ENCODE assay signal across 8 mouse cellular contexts in the genomic region with DNA sequence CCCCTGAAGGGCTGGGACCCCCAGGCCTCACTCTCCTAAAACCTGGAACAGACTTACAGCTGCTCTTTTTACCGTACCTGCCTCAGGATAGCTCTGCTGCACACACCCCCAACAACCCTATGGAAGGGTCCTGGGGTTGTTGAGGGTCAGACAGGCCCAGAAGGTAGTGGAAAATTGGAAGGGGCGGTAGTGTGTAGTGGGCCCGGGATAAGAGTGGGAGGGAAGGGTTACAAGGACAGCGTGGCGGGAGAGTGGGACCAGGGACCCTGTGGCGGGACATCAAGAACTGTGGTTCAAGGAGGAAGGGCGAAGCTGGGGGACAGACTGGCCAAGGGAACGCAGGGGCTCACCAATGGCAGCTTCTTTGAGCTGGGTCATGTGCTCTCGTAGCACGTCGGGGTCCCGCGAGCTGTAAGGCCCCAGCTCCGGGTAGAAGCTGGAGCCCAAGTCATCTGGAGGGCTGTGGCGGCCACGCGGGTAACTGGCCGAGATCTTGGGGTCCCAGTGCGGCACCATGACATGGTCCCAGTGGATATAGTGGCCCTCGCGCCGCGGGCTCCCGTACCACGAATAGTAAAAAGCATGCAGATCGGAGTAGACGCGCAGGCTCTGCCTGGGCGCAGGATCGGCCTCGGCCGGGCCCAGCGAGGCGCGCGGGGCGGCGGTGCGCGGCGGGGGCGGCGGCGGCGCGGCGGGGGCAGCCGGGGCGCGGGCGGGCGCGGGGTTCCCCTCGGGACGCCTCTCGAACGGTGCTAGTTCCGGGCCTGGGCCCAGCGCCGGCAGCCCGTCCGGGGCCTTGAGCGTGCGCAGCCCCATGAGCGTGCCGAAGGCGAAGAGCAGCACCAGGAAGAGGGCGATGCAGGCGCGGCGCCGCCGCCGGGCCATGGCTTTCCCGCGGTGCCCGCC. TPM values are rescaled to one million over a fixed set of nuclear protein-coding genes. Genes with fewer than 3 reads are reported as not detected.
DNase-seq lines count a peak whose midpoint lies in the region; ATAC-seq lines count a peak whose summit lies in the region.

A gene (minus strand): TSS at position 889 of the 906 bp plus-strand sequence.

- peaks cover 3% of the 10 kb centered on the region; the same call in 1 of the 2 replicates for H3K36me3 ChIP-seq in kidney, embryonic 16.5 days (ENCODE audit: insufficient read depth, low read length)
- peaks cover 36% of the 10 kb centered on the region for H3K36me3 ChIP-seq in forebrain, embryonic 13.5 days (ENCODE audit: poor library complexity, severe bottlenecking)
- peaks cover 8% of the 10 kb centered on the region for H3K36me3 ChIP-seq in limb, embryonic 10.5 days

- H3K4me1 ChIP-seq in kidney, embryonic 16.5 days (ENCODE audit: insufficient read depth, low read length), result peaks cover 6% of the 10 kb centered on the region
- peaks cover 6% of the 10 kb centered on the region; the same call in 1 of the 2 replicates for H3K4me1 ChIP-seq in brown adipose tissue, adult 24 weeks (ENCODE audit: control insufficient read depth, insufficient read depth, insufficient read length, low read length)
- peaks cover 24% of the 10 kb centered on the region for H3K4me1 ChIP-seq in forebrain, embryonic 13.5 days
- peaks cover 15% of the 10 kb centered on the region for H3K4me1 ChIP-seq in limb, embryonic 10.5 days

- peaks cover 25% of the 10 kb centered on the region for H3K27me3 ChIP-seq in kidney, embryonic 16.5 days (ENCODE audit: insufficient read depth, low read length)
- H3K27me3 ChIP-seq in forebrain, embryonic 13.5 days, result no peaks in the 10 kb centered on the region
- H3K27me3 ChIP-seq in limb, embryonic 10.5 days (ENCODE audit: low read depth, poor library complexity, severe bottlenecking), result peaks cover 41% of the 10 kb centered on the region

- no peak within 1 kb of the TSS for H3K27ac ChIP-seq in kidney, embryonic 16.5 days (ENCODE audit: low read length)
- no peak within 1 kb of the TSS for H3K27ac ChIP-seq in brown adipose tissue, adult 24 weeks (replicated peaks; ENCODE audit: low read depth, low read length)
- H3K27ac ChIP-seq in forebrain, embryonic 13.5 days, result peak within 1 kb of the TSS; percentile 48
- no peak within 1 kb of the TSS for H3K27ac ChIP-seq in limb, embryonic 10.5 days

- ATAC-seq in kidney, embryonic 16.5 days (ENCODE audit: low FRiP score, low TSS enrichment), result peak; percentile 65
- peak; percentile 30 for ATAC-seq in forebrain, embryonic 13.5 days

- WGBS in kidney, embryonic 16.5 days, result 4% methylated on average over 62 of the region's 77 CpGs
- WGBS in forebrain, embryonic 13.5 days, result 3% methylated on average over 41 of the region's 77 CpGs
- WGBS in limb, embryonic 10.5 days, result 4% methylated on average over 70 of the region's 77 CpGs

- peak within 1 kb of the TSS; percentile 23; the same call in 1 of the 2 replicates for H3K9ac ChIP-seq in kidney, embryonic 16.5 days (replicated peaks; ENCODE audit: low read length)
- peak within 1 kb of the TSS; percentile 90 for H3K9ac ChIP-seq in forebrain, embryonic 13.5 days

- no peaks in the 10 kb centered on the region for H3K9me3 ChIP-seq in kidney, embryonic 16.5 days (ENCODE audit: low read length)
- no peaks in the 10 kb centered on the region for H3K9me3 ChIP-seq in forebrain, embryonic 13.5 days (replicated peaks)
- H3K9me3 ChIP-seq in limb, embryonic 10.5 days (replicated peaks), result no peaks in the 10 kb centered on the region

- peak within 1 kb of the TSS; percentile 74 for H3K4me2 ChIP-seq in kidney, embryonic 16.5 days (replicated peaks; ENCODE audit: low read depth, low read length)
- peak within 1 kb of the TSS; percentile 72 for H3K4me2 ChIP-seq in forebrain, embryonic 13.5 days

- DNase-seq in kidney, adult 9 months, result no peak
- DNase-seq in limb, embryonic 10.5 days (ENCODE audit: low spot score), result no peak
- DNase-seq in retina, postnatal 1 day, result peak; percentile 58
- no peak for DNase-seq in gastrocnemius, postnatal 10 days
- no peak for DNase-seq in gastrocnemius, postnatal 14 days

- intact Hi-C loops in gastrocnemius, postnatal 14 days (cut with DNase I; ENCODE audit: low total_unique reads), result no loop called here

- peak within 1 kb of the TSS; percentile 45 for H3K4me3 ChIP-seq in kidney, embryonic 16.5 days (ENCODE audit: low read length)
- H3K4me3 ChIP-seq in brown adipose tissue, adult 24 weeks (ENCODE audit: insufficient read depth, low read depth, low read length), result peak within 1 kb of the TSS; percentile 62
- peak within 1 kb of the TSS; percentile 76 for H3K4me3 ChIP-seq in forebrain, embryonic 13.5 days
- H3K4me3 ChIP-seq in limb, embryonic 10.5 days, result peak within 1 kb of the TSS; percentile 56

RNA-seq across cellular contexts. Expression of the gene that starts here (rescaled TPM):
- polyA plus RNA-seq in kidney, embryonic 16.5 days (2015; fragmentation: Nextera tagmentation; extraction: Ambion mirVana), result 0.46 and 0.61 TPM in 2 replicates
- 0.42 TPM in 1 of 2 replicates, not detected in the other for polyA plus RNA-seq in brown adipose tissue, adult 24 weeks (2012; ENCODE audit: insufficient read depth, insufficient read length, missing spikeins)
- 5.1 and 5.7 TPM in 2 replicates for polyA plus RNA-seq in forebrain, embryonic 13.5 days (2015; fragmentation: Nextera tagmentation; extraction: Ambion mirVana)
- 0.26 and 0.28 TPM in 2 replicates for polyA plus RNA-seq in limb, embryonic 10.5 days (2016; fragmentation: Nextera tagmentation; extraction: Ambion mirVana)
- total RNA-seq in gastrocnemius, postnatal 10 days (2021), result under 1 TPM; 0.16 to 0.36 TPM
- under 1 TPM; 0.16 TPM for total RNA-seq in gastrocnemius, postnatal 14 days (2021)

Comparison
In these comparisons a context has a peak if more than half of its experiments do, and no peak if none do; other contexts are left out.
1. Peak in ATAC-seq, H3K4me3 ChIP-seq, H3K9ac ChIP-seq and H3K4me2 ChIP-seq in kidney, embryonic 16.5 days; RNA of the gene not detected or under 1 TPM.